Comparison of ENCODE assay signal across 17 mouse cellular contexts in the genomic region with DNA sequence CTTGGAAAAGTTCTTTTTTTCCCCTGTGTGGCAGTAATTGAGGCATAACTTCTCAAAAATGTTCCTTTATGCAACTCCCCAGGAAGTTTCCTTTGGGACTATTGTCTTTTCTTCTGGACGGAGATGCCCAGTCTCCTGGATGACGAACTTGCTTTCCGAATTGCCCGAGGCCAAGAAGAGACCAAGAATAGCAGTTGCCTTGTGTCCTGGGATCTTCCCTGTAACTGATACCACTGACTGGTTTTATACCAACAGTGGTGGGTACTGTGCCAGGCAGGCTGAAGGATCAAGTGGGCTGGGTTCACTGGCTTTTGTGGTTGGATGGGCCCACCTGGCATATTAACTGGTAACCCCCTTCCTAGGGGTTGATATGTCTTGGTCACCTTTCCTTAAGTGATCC. TPM values are rescaled to one million over a fixed set of nuclear protein-coding genes. Genes with fewer than 3 reads are reported as not detected.
"Had no signal": no experiment of that assay in that cellular context is flagged by ENCODE, and none has a peak within 500 bp of the region (broad histone marks: within the 10 kb centered on the region; RNA-seq: fewer than 3 reads in every experiment).

No protein-coding gene starts in this region.

- ATAC-seq: intestine, postnatal 0 days; lung, postnatal 0 days; midbrain, embryonic 16.5 days had no signal

- DNase-seq: kidney, adult 8-10 months; kidney, postnatal 25 days; lung, adult 2 months; lung, postnatal 36 days; right cerebral cortex, postnatal 14 days; thymus, adult 2 months; thymus, postnatal 25 days had no signal

- H3K4me3 ChIP-seq: left cerebral cortex, adult 2 months; limb, embryonic 10.5 days; liver, embryonic 15.5 days; neural tube, embryonic 12.5 days; stomach, embryonic 15.5 days had no signal

- H3K4me2 ChIP-seq: liver, embryonic 11.5 days; liver, embryonic 15.5 days; neural tube, embryonic 12.5 days; stomach, embryonic 15.5 days had no signal

- H3K9me3 ChIP-seq: limb, embryonic 10.5 days; liver, embryonic 15.5 days; neural tube, embryonic 12.5 days; stomach, embryonic 15.5 days had no signal

- H3K27ac ChIP-seq: left cerebral cortex, adult 2 months; limb, embryonic 10.5 days; liver, embryonic 15.5 days; neural tube, embryonic 12.5 days; stomach, embryonic 15.5 days had no signal

- H3K4me1 ChIP-seq: limb, embryonic 10.5 days; liver, embryonic 15.5 days; stomach, embryonic 15.5 days had no signal

- H3K36me3 ChIP-seq: liver, embryonic 15.5 days; stomach, embryonic 15.5 days had no signal

- H3K27me3 ChIP-seq: liver, embryonic 15.5 days; neural tube, embryonic 12.5 days; stomach, embryonic 15.5 days had no signal

- H3K9ac ChIP-seq: liver, embryonic 15.5 days; neural tube, embryonic 12.5 days; stomach, embryonic 15.5 days had no signal

RNA-seq across cellular contexts. Expression of gene Igfbp2, which starts 9.3 kb away (rescaled TPM):
- total RNA-seq: megakaryocyte progenitor cell, adult 5-6 weeks had no signal
